Mouse (Mus musculus) testis, postnatal 10 days (tissue): ENCODE results near the gene Cdca4.

Experiments used
- DNase-seq: peaks from one replicate; pipeline ENCODE4 v3.0.0; 2021; ENCODE audit warnings: low spot score

The Cdca4 gene

GRCm38 (mm10) chr12:112798716-112799115 lies 30.5 kb downstream of the Cdca4 start:
- no peak for DNase-seq

GRCm38 (mm10) chr12:112798332-112798681 lies 30.9 kb downstream of the Cdca4 start:
- no peak for DNase-seq

GRCm38 (mm10) chr12:112797672-112798331 lies 31.4 kb downstream of the Cdca4 start:
- DNase-seq: no peak

- no peak for DNase-seq
These were observed 32.4 kb downstream of the Cdca4 start for GRCm38 (mm10) chr12:112796551-112797510.

GRCm38 (mm10) chr12:112795466-112796104 lies 33.6 kb downstream of the Cdca4 start:
- DNase-seq: no peak

- no peak for DNase-seq
These were observed 34.2 kb downstream of the Cdca4 start for GRCm38 (mm10) chr12:112794998-112795397.

- no peak for DNase-seq
These were observed 34.8 kb downstream of the Cdca4 start for GRCm38 (mm10) chr12:112794356-112794816.

GRCm38 (mm10) chr12:112793601-112794355 lies 35.4 kb downstream of the Cdca4 start:
- DNase-seq: peak; percentile 81

GRCm38 (mm10) chr12:112791026-112791425 lies 38.2 kb downstream of the Cdca4 start:
- DNase-seq: no peak

GRCm38 (mm10) chr12:112774481-112774880 lies 54.7 kb downstream of the Cdca4 start:
- peak; percentile 34 for DNase-seq

GRCm38 (mm10) chr12:112774026-112774425 lies 55.2 kb downstream of the Cdca4 start:
- DNase-seq: no peak

GRCm38 (mm10) chr12:112773366-112773765 lies 55.9 kb downstream of the Cdca4 start:
- peak; percentile 42 for DNase-seq

GRCm38 (mm10) chr12:112772306-112772705 lies 56.9 kb downstream of the Cdca4 start:
- DNase-seq: peak; percentile 36

- peak; percentile 37 for DNase-seq
These were observed 58.8 kb downstream of the Cdca4 start for GRCm38 (mm10) chr12:112770396-112770795.
